Mouse (Mus musculus): Measurements from ENCODE around the gene Coro6.

DNA sequence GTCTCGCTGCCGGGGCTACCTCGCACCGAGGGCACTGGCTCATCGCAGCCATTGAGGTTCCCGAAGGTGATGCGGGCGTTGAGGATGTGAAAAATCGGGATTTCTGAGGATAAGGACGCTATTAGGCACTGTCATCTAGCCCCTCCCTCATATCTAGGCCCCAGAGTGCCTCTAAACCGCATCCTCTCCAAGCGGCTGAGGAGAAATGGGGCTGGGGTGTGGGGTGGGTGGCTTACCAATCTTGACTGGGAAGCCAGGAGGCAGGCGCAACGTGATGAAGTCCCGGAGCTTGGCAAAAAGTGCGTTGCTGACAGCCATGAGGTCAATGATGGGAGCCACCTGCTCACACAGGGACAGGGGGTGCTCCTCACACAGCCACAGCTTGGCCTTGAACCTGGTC lies 10.6 kb downstream of the Coro6 start:
- TF ChIP-seq CTCF (IDR thresholded peaks at IDR 0.05; ENCODE audit: low read depth, low read length) (no peak), POLR2A (IDR thresholded peaks at IDR 0.05; ENCODE audit: borderline replicate concordance, low read depth, low read length) (no peak)
